Mouse (Mus musculus): ENCODE measurements at regions not wholly inside any gene's neighbourhood (a gene's known extent, or its start where the extent isn't known, plus 50 kb on each side); places are given as distances from the start of the nearest gene placed in this dataset.

- H3K4me3 ChIP-seq (ENCODE audit: low read depth, low read length) = no peak overlapping the region
- no peaks in the 10 kb centered on the region for H3K27me3 ChIP-seq (ENCODE audit: insufficient read depth, low read length)
- TF ChIP-seq CTCF (IDR thresholded peaks at IDR 0.05; ENCODE audit: low read depth) = 0 out of 2 replicates have a peak, but pooled peaks have one; percentile 20
- TF ChIP-seq EP300 (IDR thresholded peaks at IDR 0.05; ENCODE audit: low read depth) = no peak
- H3K9me3 ChIP-seq (ENCODE audit: low read length) = no peaks in the 10 kb centered on the region
- H3K36me3 ChIP-seq (replicated peaks; ENCODE audit: insufficient read depth, low read length) = no peaks in the 10 kb centered on the region
- H3K4me2 ChIP-seq (ENCODE audit: low read depth, low read length) = no peak overlapping the region
- H3K4me1 ChIP-seq (ENCODE audit: insufficient read depth) = no peaks in the 10 kb centered on the region
- DNase-seq = no peak
- no peak for ATAC-seq
- no peak overlapping the region for H3K9ac ChIP-seq (replicated peaks)
- H3K27ac ChIP-seq (ENCODE audit: low read depth) = no peak overlapping the region
Observed at GRCm38 (mm10) chr7:95858247-95858646, 312.8 kb upstream of the Tenm4 start.

- Histone ChIP-seq H3K9me3 (ENCODE audit: low read length) (no peaks in the 10 kb centered on the region), H3K4me2 (ENCODE audit: low read depth, low read length) (no peak overlapping the region), H3K4me3 (ENCODE audit: low read depth, low read length) (no peak overlapping the region), H3K4me1 (ENCODE audit: insufficient read depth) (no peaks in the 10 kb centered on the region), H3K36me3 (replicated peaks; ENCODE audit: insufficient read depth, low read length) (no peaks in the 10 kb centered on the region), H3K27me3 (ENCODE audit: insufficient read depth, low read length) (no peaks in the 10 kb centered on the region), H3K9ac (replicated peaks) (no peak overlapping the region), H3K27ac (ENCODE audit: low read depth) (no peak overlapping the region)
- no peak for TF ChIP-seq EP300 (IDR thresholded peaks at IDR 0.05; ENCODE audit: low read depth)
- TF ChIP-seq CTCF (IDR thresholded peaks at IDR 0.05; ENCODE audit: low read depth) = no peak
- no peak for DNase-seq
- no peak for ATAC-seq
- WGBS (ENCODE audit: insufficient replicate concordance) = 34% methylated on average over 3 of the region's 3 CpGs
Observed at GRCm38 (mm10) chr7:95864233-95864632, 306.8 kb upstream of the Tenm4 start.

DNA sequence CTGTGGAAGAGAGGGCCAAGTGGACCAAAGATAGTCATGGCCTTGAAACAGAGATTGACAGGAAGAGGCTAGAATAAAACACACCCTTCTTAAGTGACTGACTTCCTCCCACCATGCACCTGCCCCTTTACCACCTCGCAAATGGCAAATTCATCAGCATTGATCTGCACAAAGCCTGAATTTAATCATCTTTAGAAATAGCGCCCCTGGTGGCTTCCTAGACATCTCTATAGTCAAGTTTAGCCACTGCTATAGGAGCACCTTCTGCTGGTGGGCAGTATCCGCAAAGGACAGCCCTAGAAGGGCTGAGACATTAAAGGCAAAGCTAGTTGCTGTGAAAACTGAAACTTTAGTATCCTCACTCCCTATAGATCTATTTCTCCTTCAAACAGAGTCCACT is 305.8 kb upstream of the Tenm4 start:
- H3K27ac ChIP-seq (ENCODE audit: low read depth) = no peak overlapping the region
- H3K9me3 ChIP-seq (ENCODE audit: low read length) = no peaks in the 10 kb centered on the region
- no peak overlapping the region for H3K4me3 ChIP-seq (ENCODE audit: low read depth, low read length)
- no peaks in the 10 kb centered on the region for H3K36me3 ChIP-seq (replicated peaks; ENCODE audit: insufficient read depth, low read length)
- no peak overlapping the region for H3K9ac ChIP-seq (replicated peaks)
- no peak for ATAC-seq
- no peak for DNase-seq
- 53% methylated on average over 3 of the region's 3 CpGs for WGBS (ENCODE audit: insufficient replicate concordance)
- H3K27me3 ChIP-seq (ENCODE audit: insufficient read depth, low read length) = no peaks in the 10 kb centered on the region
- no peaks in the 10 kb centered on the region for H3K4me1 ChIP-seq (ENCODE audit: insufficient read depth)
- no peak for TF ChIP-seq EP300 (IDR thresholded peaks at IDR 0.05; ENCODE audit: low read depth)
- TF ChIP-seq CTCF (IDR thresholded peaks at IDR 0.05; ENCODE audit: low read depth) = 0 out of 2 replicates have a peak, but pooled peaks have one; percentile 8
- H3K4me2 ChIP-seq (ENCODE audit: low read depth, low read length) = no peak overlapping the region

GRCm38 (mm10) chr7:95868753-95869152 is 302.3 kb upstream of the Tenm4 start:
- H3K9ac ChIP-seq (replicated peaks) = no peak overlapping the region
- no peaks in the 10 kb centered on the region for H3K9me3 ChIP-seq (ENCODE audit: low read length)
- no peak overlapping the region for H3K27ac ChIP-seq (ENCODE audit: low read depth)
- H3K4me2 ChIP-seq (ENCODE audit: low read depth, low read length) = no peak overlapping the region
- H3K4me3 ChIP-seq (ENCODE audit: low read depth, low read length) = no peak overlapping the region
- H3K36me3 ChIP-seq (replicated peaks; ENCODE audit: insufficient read depth, low read length) = no peaks in the 10 kb centered on the region
- H3K4me1 ChIP-seq (ENCODE audit: insufficient read depth) = no peaks in the 10 kb centered on the region
- ATAC-seq = no peak
- no peaks in the 10 kb centered on the region for H3K27me3 ChIP-seq (ENCODE audit: insufficient read depth, low read length)
- no peak for DNase-seq
- TF ChIP-seq CTCF (IDR thresholded peaks at IDR 0.05; ENCODE audit: low read depth) (no peak), EP300 (IDR thresholded peaks at IDR 0.05; ENCODE audit: low read depth) (no peak)
- 80% methylated on average over 6 of the region's 6 CpGs for WGBS (ENCODE audit: insufficient replicate concordance)

DNA sequence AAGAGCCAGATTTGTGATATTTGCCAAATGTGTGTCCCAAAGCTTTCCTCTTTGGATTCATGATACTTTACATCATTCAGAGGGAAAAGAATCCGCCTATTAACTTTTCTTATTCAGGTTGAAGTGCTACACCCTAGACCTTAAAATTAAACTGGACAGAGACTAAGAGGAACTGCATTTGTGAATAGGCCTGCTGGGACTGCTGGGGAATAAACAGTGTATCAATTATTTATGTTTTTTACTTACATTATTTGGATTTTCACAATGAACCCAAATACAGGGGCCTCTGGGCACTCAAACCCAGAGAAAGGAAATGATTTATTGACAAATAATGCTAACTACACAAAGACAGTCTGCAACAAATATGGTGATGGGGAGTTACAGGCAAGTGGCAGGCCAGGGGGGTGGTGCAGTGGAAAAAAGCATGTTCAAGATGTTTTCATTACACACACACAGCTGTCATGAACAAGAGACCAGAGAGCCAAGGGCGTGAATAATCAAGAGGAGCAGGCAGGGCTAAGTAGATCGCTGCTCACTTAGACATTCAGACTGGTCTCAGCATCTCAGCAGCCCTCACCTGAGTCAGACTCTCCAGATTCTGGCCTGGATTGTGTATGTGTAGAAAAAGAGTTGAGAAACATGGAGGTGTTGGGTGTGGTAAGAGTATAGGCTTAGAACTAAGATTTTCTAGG is 290.3 kb upstream of the Tenm4 start:
- H3K4me1 ChIP-seq (ENCODE audit: insufficient read depth) = no peaks in the 10 kb centered on the region
- H3K4me2 ChIP-seq (ENCODE audit: low read depth, low read length) = no peak overlapping the region
- H3K9ac ChIP-seq (replicated peaks) = no peak overlapping the region
- no peak for ATAC-seq
- H3K4me3 ChIP-seq (ENCODE audit: low read depth, low read length) = no peak overlapping the region
- H3K27me3 ChIP-seq (ENCODE audit: insufficient read depth, low read length) = no peaks in the 10 kb centered on the region
- WGBS (ENCODE audit: insufficient replicate concordance) = 73% methylated on average over 3 of the region's 3 CpGs
- TF ChIP-seq EP300 (IDR thresholded peaks at IDR 0.05; ENCODE audit: low read depth) (no peak), CTCF (IDR thresholded peaks at IDR 0.05; ENCODE audit: low read depth) (no peak)
- no peak overlapping the region for H3K27ac ChIP-seq (ENCODE audit: low read depth)
- no peak for DNase-seq
- no peaks in the 10 kb centered on the region for H3K9me3 ChIP-seq (ENCODE audit: low read length)
- H3K36me3 ChIP-seq (replicated peaks; ENCODE audit: insufficient read depth, low read length) = no peaks in the 10 kb centered on the region

DNA sequence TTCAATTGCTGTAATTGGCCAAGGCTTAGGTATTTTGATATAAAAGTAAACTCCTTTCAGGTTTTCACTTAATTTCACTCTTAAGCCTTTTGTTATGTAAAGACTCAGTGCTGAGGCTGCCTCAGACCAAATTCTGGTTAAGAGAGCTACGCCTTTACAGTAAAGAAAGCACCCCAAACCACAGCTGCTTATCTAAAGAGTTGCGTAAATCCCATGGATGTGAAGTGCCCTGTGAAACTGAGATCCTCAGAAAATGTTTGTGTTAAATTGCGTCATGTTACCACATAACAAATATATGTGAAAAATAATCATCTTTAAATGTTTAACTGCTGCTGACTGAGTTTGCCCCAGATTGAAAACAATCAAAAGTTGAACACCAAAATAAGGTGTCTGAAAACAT is 269.5 kb upstream of the Tenm4 start:
- H3K4me3 ChIP-seq (ENCODE audit: low read depth, low read length) = no peak overlapping the region
- no peak overlapping the region for H3K4me2 ChIP-seq (ENCODE audit: low read depth, low read length)
- TF ChIP-seq EP300 (IDR thresholded peaks at IDR 0.05; ENCODE audit: low read depth) (no peak), CTCF (IDR thresholded peaks at IDR 0.05; ENCODE audit: low read depth) (no peak)
- WGBS (ENCODE audit: insufficient replicate concordance) = 41% methylated on average over 3 of the region's 3 CpGs
- H3K9ac ChIP-seq (replicated peaks) = no peak overlapping the region
- ATAC-seq = no peak
- no peaks in the 10 kb centered on the region for H3K4me1 ChIP-seq (ENCODE audit: insufficient read depth)
- H3K27me3 ChIP-seq (ENCODE audit: insufficient read depth, low read length) = no peaks in the 10 kb centered on the region
- no peaks in the 10 kb centered on the region for H3K9me3 ChIP-seq (ENCODE audit: low read length)
- no peaks in the 10 kb centered on the region for H3K36me3 ChIP-seq (replicated peaks; ENCODE audit: insufficient read depth, low read length)
- no peak overlapping the region for H3K27ac ChIP-seq (ENCODE audit: low read depth)
- DNase-seq = no peak
